Mouse (Mus musculus) ES-E14 (cell line): ENCODE measurements around the gene Slc25a39.

Experiments
- CHD2 ChIP-seq: IDR thresholded peaks from 2 replicates; pipeline ENCODE4 v1.6.1; 2014; ENCODE audit warnings: mild to moderate bottlenecking, low read depth, low read length, inconsistent platforms
- HCFC1 ChIP-seq: IDR thresholded peaks from 2 replicates; pipeline ENCODE4 v1.6.1; 2012; ENCODE audit warnings: low read length, inconsistent platforms, borderline replicate concordance; ENCODE audit not compliant: insufficient read depth
- MAFK ChIP-seq: IDR thresholded peaks from 2 replicates; pipeline ENCODE4 v1.6.1; 2014; ENCODE audit warnings: mild to moderate bottlenecking, low read depth, low read length, inconsistent platforms; ENCODE audit not compliant: insufficient read depth
- ZC3H11A ChIP-seq: IDR thresholded peaks from 2 replicates; pipeline ENCODE4 v1.6.1; 2012; ENCODE audit warnings: low read depth, mild to moderate bottlenecking, inconsistent platforms, low read length, borderline replicate concordance
- ZNF384 ChIP-seq: IDR thresholded peaks from 2 replicates; pipeline ENCODE4 v1.6.1; 2012; ENCODE audit warnings: low read depth, low read length, inconsistent platforms

GRCm38 (mm10) chr11:102441434-102441833, 33.7 kb upstream of the Slc25a39 start:
- TF ChIP-seq MAFK (no peak), CHD2 (no peak), HCFC1 (no peak), ZC3H11A (no peak; the same call in 1 of the 2 replicates), ZNF384 (no peak)
